9 mouse cellular contexts compared by ENCODE assay signal in genomic region chr14:74974136-74974651, GRCm38 (mm10). TPM values are rescaled to one million over a fixed set of nuclear protein-coding genes. Genes with fewer than 3 reads are reported as not detected.
DNase-seq lines count a peak whose midpoint lies in the region; ATAC-seq lines count a peak whose summit lies in the region.
"Had no signal": no experiment of that assay in that cellular context is flagged by ENCODE, and none has a peak within 500 bp of the region (broad histone marks: within the 10 kb centered on the region; RNA-seq: fewer than 3 reads in every experiment).

No protein-coding gene starts in this region.

- WGBS in lung, embryonic 16.5 days = 47% methylated on average over 10 of the region's 10 CpGs
- WGBS in heart, embryonic 10.5 days = 38% methylated on average over 10 of the region's 10 CpGs
- WGBS in forebrain, embryonic 14.5 days = 75% methylated on average over 10 of the region's 10 CpGs
- WGBS in forebrain, embryonic 13.5 days = 76% methylated on average over 10 of the region's 10 CpGs

- no peak for DNase-seq in lung, adult 18-20 months
- DNase-seq in heart, embryonic 10.5 days (ENCODE audit: low spot score) = no peak
- DNase-seq in kidney, adult 8-10 months = peak; percentile 41 to 53
- peak; percentile 29 for DNase-seq in lung, postnatal 36 days
- DNase-seq in spleen, postnatal 14 days (ENCODE audit: low spot score in 2 of 2) = no peak
- DNase-seq in forebrain, embryonic 14.5 days (ENCODE audit: low spot score) = no peak

- no peak overlapping the region for H3K4me2 ChIP-seq in lung, embryonic 16.5 days (ENCODE audit: low read depth, low read length)
- no peak overlapping the region for H3K4me2 ChIP-seq in forebrain, embryonic 14.5 days (ENCODE audit: low read length)
- H3K4me2 ChIP-seq in forebrain, embryonic 13.5 days = no peak overlapping the region
- H3K4me2 ChIP-seq: hindbrain, embryonic 14.5 days had no signal

- H3K4me1 ChIP-seq in lung, embryonic 16.5 days (replicated peaks; ENCODE audit: control insufficient read depth, insufficient read depth, low read length) = peaks cover 3% of the 10 kb centered on the region; the same call in 1 of the 2 replicates
- H3K4me1 ChIP-seq in heart, embryonic 10.5 days = peaks cover 21% of the 10 kb centered on the region
- no peaks in the 10 kb centered on the region for H3K4me1 ChIP-seq in forebrain, embryonic 14.5 days (ENCODE audit: control insufficient read depth, insufficient read depth, low read length)
- no peaks in the 10 kb centered on the region for H3K4me1 ChIP-seq in forebrain, embryonic 13.5 days

- ATAC-seq in lung, embryonic 16.5 days (ENCODE audit: low read depth) = peak; percentile 57; the same call in 1 of the 2 replicates
- no peak for ATAC-seq in forebrain, embryonic 14.5 days
- no peak for ATAC-seq in forebrain, embryonic 13.5 days

- H3K9me3 ChIP-seq in lung, embryonic 16.5 days (ENCODE audit: control insufficient read depth, low read length) = no peaks in the 10 kb centered on the region
- no peaks in the 10 kb centered on the region for H3K9me3 ChIP-seq in heart, embryonic 10.5 days
- H3K9me3 ChIP-seq in forebrain, embryonic 14.5 days (replicated peaks; ENCODE audit: control insufficient read depth, low read length) = no peaks in the 10 kb centered on the region
- H3K9me3 ChIP-seq in forebrain, embryonic 13.5 days (replicated peaks) = no peaks in the 10 kb centered on the region

- peak overlapping the region; percentile 28; the same call in 1 of the 2 replicates for H3K27ac ChIP-seq in lung, embryonic 16.5 days (ENCODE audit: low read length)
- peak overlapping the region; percentile 62 for H3K27ac ChIP-seq in heart, embryonic 10.5 days
- H3K27ac ChIP-seq in forebrain, embryonic 14.5 days (ENCODE audit: low read depth, low read length) = no peak overlapping the region
- no peak overlapping the region for H3K27ac ChIP-seq in forebrain, embryonic 13.5 days
- H3K27ac ChIP-seq: hindbrain, embryonic 14.5 days had no signal

- no peaks in the 10 kb centered on the region for H3K27me3 ChIP-seq in lung, embryonic 16.5 days (ENCODE audit: control insufficient read depth, insufficient read depth, low read depth, low read length)
- no peaks in the 10 kb centered on the region for H3K27me3 ChIP-seq in heart, embryonic 10.5 days (ENCODE audit: insufficient read depth, poor library complexity, severe bottlenecking)
- no peaks in the 10 kb centered on the region for H3K27me3 ChIP-seq in forebrain, embryonic 14.5 days (replicated peaks; ENCODE audit: control insufficient read depth, insufficient read depth, low read length)
- no peaks in the 10 kb centered on the region for H3K27me3 ChIP-seq in forebrain, embryonic 13.5 days

- H3K9ac ChIP-seq in lung, embryonic 16.5 days (ENCODE audit: low read length) = no peak overlapping the region
- H3K9ac ChIP-seq in forebrain, embryonic 14.5 days (ENCODE audit: low read length) = no peak overlapping the region
- H3K9ac ChIP-seq in forebrain, embryonic 13.5 days = no peak overlapping the region
- H3K9ac ChIP-seq: hindbrain, embryonic 14.5 days had no signal

- no peaks in the 10 kb centered on the region for H3K36me3 ChIP-seq in lung, embryonic 16.5 days (ENCODE audit: control insufficient read depth, insufficient read depth, low read length)
- H3K36me3 ChIP-seq in heart, embryonic 10.5 days = no peaks in the 10 kb centered on the region
- no peaks in the 10 kb centered on the region for H3K36me3 ChIP-seq in forebrain, embryonic 14.5 days (ENCODE audit: control insufficient read depth, insufficient read depth, low read length)
- no peaks in the 10 kb centered on the region for H3K36me3 ChIP-seq in forebrain, embryonic 13.5 days (ENCODE audit: poor library complexity, severe bottlenecking)

- H3K4me3 ChIP-seq in lung, embryonic 16.5 days (ENCODE audit: low read length) = no peak overlapping the region
- no peak overlapping the region for H3K4me3 ChIP-seq in heart, embryonic 10.5 days
- H3K4me3 ChIP-seq in forebrain, embryonic 14.5 days (ENCODE audit: low read depth, low read length) = no peak overlapping the region
- H3K4me3 ChIP-seq in forebrain, embryonic 13.5 days = no peak overlapping the region

RNA-seq across cellular contexts. Expression of gene Lrch1, which starts 26.5 kb away (rescaled TPM):
- polyA plus RNA-seq in lung, embryonic 16.5 days (2015; fragmentation: Nextera tagmentation; extraction: Ambion mirVana) = 16.3 and 18.3 TPM in 2 replicates
- polyA plus RNA-seq in heart, embryonic 10.5 days (2016; fragmentation: Nextera tagmentation; extraction: Ambion mirVana) = 10.1 and 14.4 TPM in 2 replicates
- polyA plus RNA-seq in forebrain, embryonic 14.5 days (2014; fragmentation: Nextera tagmentation; extraction: Ambion mirVana) = 6.8 and 10.7 TPM in 2 replicates
- 7.9 and 8.3 TPM in 2 replicates for polyA plus RNA-seq in forebrain, embryonic 13.5 days (2015; fragmentation: Nextera tagmentation; extraction: Ambion mirVana)

RNA-seq across cellular contexts. Expression of gene Rubcnl, which starts 41.6 kb away (rescaled TPM):
- 0.29 and 0.83 TPM in 2 replicates for polyA plus RNA-seq in lung, embryonic 16.5 days (2015; fragmentation: Nextera tagmentation; extraction: Ambion mirVana)
- 0.40 and 0.81 TPM in 2 replicates for polyA plus RNA-seq in heart, embryonic 10.5 days (2016; fragmentation: Nextera tagmentation; extraction: Ambion mirVana)
- 0.19 and 0.30 TPM in 2 replicates for polyA plus RNA-seq in forebrain, embryonic 14.5 days (2014; fragmentation: Nextera tagmentation; extraction: Ambion mirVana)
- 0.13 and 0.21 TPM in 2 replicates for polyA plus RNA-seq in forebrain, embryonic 13.5 days (2015; fragmentation: Nextera tagmentation; extraction: Ambion mirVana)

Comparison
In these comparisons a context has a peak if more than half of its experiments do, and no peak if none do; other contexts are left out.
1. DNase-seq: peak in kidney, adult 8-10 months (2 of 2) and lung, postnatal 36 days (single experiment); none in lung, adult 18-20 months (0 of 2), heart, embryonic 10.5 days (single experiment), spleen, postnatal 14 days (0 of 2) and forebrain, embryonic 14.5 days (single experiment).
2. H3K27ac ChIP-seq: peak in lung, embryonic 16.5 days (single experiment) and heart, embryonic 10.5 days (single experiment); none in forebrain, embryonic 14.5 days (single experiment) and forebrain, embryonic 13.5 days (single experiment).